Mouse (Mus musculus) CH12.LX (cell line): Measurements from ENCODE around the gene Dgkh. TPM values are rescaled to one million over a fixed set of nuclear protein-coding genes. Genes with fewer than 3 reads are reported as not detected.
A peak's percentile ranks its signal among the peaks of the same experiment; 100 is the strongest.

Experiments
- DNase-seq: peaks from one replicate; pipeline ENCODE4 v3.0.0-alpha.2; 2013; ENCODE audit errors: extremely low read depth
- H3K27ac ChIP-seq: 2 replicates; pipeline ENCODE4 v1.5.1; 2012; ENCODE audit warnings: low read depth, mild to moderate bottlenecking, control low read depth, moderate library complexity; ENCODE audit not compliant: insufficient read depth
- H3K27me3 ChIP-seq: replicated peaks from 2 replicates; pipeline ENCODE3; 2012; ENCODE audit warnings: inconsistent platforms
- H3K36me3 ChIP-seq, 2 experiments: replicated peaks in 1 of 2; 2 replicates each; pipeline versions ENCODE3 to v1.6.1; 2012; ENCODE audit warnings: inconsistent platforms in 1 of 2, low read length in 1 of 2, mild to moderate bottlenecking in 1 of 2, mixed read lengths in 1 of 2, moderate library complexity in 1 of 2; ENCODE audit not compliant: control insufficient read depth in 1 of 2, insufficient read depth in 1 of 2
- H3K4me1 ChIP-seq, 2 experiments: 2 replicates each; pipeline ENCODE4 v1.6.1; 2012; ENCODE audit warnings: inconsistent platforms in 1 of 2, moderate library complexity in 1 of 2; ENCODE audit not compliant: insufficient read depth in 2 of 2, control insufficient read depth in 1 of 2
- H3K4me2 ChIP-seq: 2 replicates; pipeline ENCODE4 v1.6.1; 2012; ENCODE audit warnings: low read depth, mild to moderate bottlenecking, control low read depth; ENCODE audit not compliant: poor library complexity, insufficient read depth, severe bottlenecking
- H3K4me3 ChIP-seq, 3 experiments: fragments of 150-350 bp in 1 of 3; sonication (generic) in 1 of 3; replicated peaks in 1 of 3; 2 replicates each; pipeline versions ENCODE3 to v1.5.1; 2011 to 2012; ENCODE audit warnings: low read depth in 2 of 3, low read length in 2 of 3, mild to moderate bottlenecking in 2 of 3, moderate library complexity in 2 of 3, control low read depth in 1 of 3, improper control_type of control experiment in 1 of 3, inconsistent platforms in 1 of 3, mixed read lengths in 1 of 3; ENCODE audit not compliant: poor library complexity in 1 of 3
- H3K79me2 ChIP-seq: replicated peaks from 2 replicates; pipeline ENCODE4 v1.6.1; 2012; ENCODE audit warnings: mild to moderate bottlenecking, moderate library complexity; ENCODE audit not compliant: control insufficient read depth, poor library complexity, insufficient read depth, severe bottlenecking; ENCODE audit errors: extremely low read depth
- H3K9ac ChIP-seq: 2 replicates; pipeline ENCODE4 v1.6.1; 2012; ENCODE audit warnings: low read depth, mild to moderate bottlenecking, control low read depth, moderate library complexity; ENCODE audit not compliant: insufficient read depth
- H3K9me3 ChIP-seq: replicated peaks from 2 replicates; pipeline ENCODE3; 2012; ENCODE audit warnings: low read length, inconsistent platforms, mixed read lengths
- CHD2 ChIP-seq: IDR thresholded peaks from 2 replicates; pipeline ENCODE4 v1.6.1; 2011; ENCODE audit warnings: low read length, improper control_type of control experiment
- CTCF ChIP-seq, 2 experiments: IDR thresholded peaks in 1 of 2; conservative IDR thresholded peaks in 1 of 2; 2 replicates each; pipeline ENCODE4 v1.5.1; 2011 to 2012; ENCODE audit warnings: low read depth in 2 of 2, low read length in 2 of 2, improper control_type of control experiment in 1 of 2, inconsistent platforms in 1 of 2, mild to moderate bottlenecking in 1 of 2, moderate library complexity in 1 of 2
- E2F4 ChIP-seq: IDR thresholded peaks from 2 replicates; pipeline ENCODE4 v1.6.1; 2011; ENCODE audit warnings: low read depth, low read length, improper control_type of control experiment; ENCODE audit not compliant: insufficient replicate concordance
- ELF1 ChIP-seq: IDR thresholded peaks from 2 replicates; pipeline ENCODE4 v1.6.1; 2014; ENCODE audit warnings: low read depth, mild to moderate bottlenecking, inconsistent platforms, low read length, improper control_type of control experiment
- EP300 ChIP-seq: IDR thresholded peaks from 2 replicates; pipeline ENCODE4 v1.6.1; 2011; ENCODE audit warnings: low read length, improper control_type of control experiment
- HCFC1 ChIP-seq: IDR thresholded peaks from 2 replicates; pipeline ENCODE4 v1.6.1; 2012; ENCODE audit warnings: low read depth, mild to moderate bottlenecking, inconsistent platforms, low read length, improper control_type of control experiment
- IRF4 ChIP-seq: IDR thresholded peaks from 2 replicates; pipeline ENCODE4 v1.6.1; 2014; ENCODE audit warnings: low read depth, mild to moderate bottlenecking, inconsistent platforms, low read length, improper control_type of control experiment
- KAT2A ChIP-seq: IDR thresholded peaks from 2 replicates; pipeline ENCODE4 v1.6.1; 2012; ENCODE audit warnings: low read length, improper control_type of control experiment, inconsistent platforms; ENCODE audit not compliant: insufficient replicate concordance
- MAFK ChIP-seq: IDR thresholded peaks from 2 replicates; pipeline ENCODE4 v1.6.1; 2011; ENCODE audit warnings: low read length, improper control_type of control experiment; ENCODE audit not compliant: insufficient replicate concordance
- MAX ChIP-seq: IDR thresholded peaks from 2 replicates; pipeline ENCODE4 v1.6.1; 2011; ENCODE audit warnings: low read length, improper control_type of control experiment
- MAZ ChIP-seq: IDR thresholded peaks from 2 replicates; pipeline ENCODE4 v1.6.1; 2012; ENCODE audit warnings: low read depth, mild to moderate bottlenecking, inconsistent platforms, low read length, improper control_type of control experiment, moderate library complexity
- MXI1 ChIP-seq: IDR thresholded peaks from 2 replicates; pipeline ENCODE4 v1.6.1; 2011; ENCODE audit warnings: mild to moderate bottlenecking, low read depth, low read length, improper control_type of control experiment
- NRF1 ChIP-seq: IDR thresholded peaks from 2 replicates; pipeline ENCODE4 v1.6.1; 2014; ENCODE audit warnings: low read depth, mild to moderate bottlenecking, inconsistent platforms, low read length, improper control_type of control experiment, moderate library complexity
- PAX5 ChIP-seq: IDR thresholded peaks from 2 replicates; pipeline ENCODE4 v1.6.1; 2012; ENCODE audit warnings: low read length, inconsistent platforms, mixed read lengths
- POLR2A ChIP-seq: IDR thresholded peaks from 2 replicates; pipeline ENCODE4 v1.6.1; 2011; ENCODE audit warnings: low read depth, mild to moderate bottlenecking, improper control_type of control experiment, low read length
- POLR2AphosphoS2 ChIP-seq: IDR thresholded peaks from 2 replicates; pipeline ENCODE4 v1.6.1; 2011; ENCODE audit warnings: low read depth, low read length, improper control_type of control experiment
- RCOR1 ChIP-seq: conservative IDR thresholded peaks from 2 replicates; pipeline ENCODE4 v1.6.1; 2012; ENCODE audit warnings: low read depth, mild to moderate bottlenecking, inconsistent platforms, low read length, improper control_type of control experiment
- SMC3 ChIP-seq: IDR thresholded peaks from 2 replicates; pipeline ENCODE4 v1.6.1; 2011; ENCODE audit warnings: low read depth, low read length, improper control_type of control experiment
- TBP ChIP-seq: conservative IDR thresholded peaks from 2 replicates; pipeline ENCODE4 v1.6.1; 2011; ENCODE audit warnings: low read depth, low read length, improper control_type of control experiment
- ZMIZ1 ChIP-seq: IDR thresholded peaks from 2 replicates; pipeline ENCODE4 v1.6.1; 2012; ENCODE audit warnings: low read depth, mild to moderate bottlenecking, inconsistent platforms, low read length, improper control_type of control experiment
- ZNF384 ChIP-seq: IDR thresholded peaks from 2 replicates; pipeline ENCODE4 v1.6.1; 2012; ENCODE audit warnings: low read depth, low read length, improper control_type of control experiment, inconsistent platforms
- dilution Hi-C: fragments of 300-500 bp; cut with MboI; formaldehyde crosslinking; loops from 2 replicates; pipeline ENCODE4 v1.14.3; 2020; ENCODE audit warnings: low sequenced_read_pairs; ENCODE audit not compliant: extremely low pct_unique_long_range_greater_than_20kb, extremely low pct_ligation_motif_present
- in situ Hi-C: fragments of 300-500 bp; cut with MboI; formaldehyde crosslinking; loops from 3 replicates; pipeline ENCODE4 v1.14.3; 2019; ENCODE audit warnings: low sequenced_read_pairs, low pct_ligation_motif_present, low pct_unique_long_range_greater_than_20kb, mixed read lengths
- polyA plus RNA-seq: library from polyadenylated mRNA; unstranded; fragments of >175 nt; gene quantifications from 2 replicates; pipeline ENCODE4 v1.2.1, GENCODE M21; 2012; ENCODE audit warnings: low read depth; ENCODE audit not compliant: insufficient read length
- total RNA-seq, 2 experiments: library from RNA; depleted of rRNA; stranded (reverse); fragments of 300-350 nt in 1 of 2; fragments of >200 nt in 1 of 2; gene quantifications; 2 replicates each; pipeline ENCODE4 v1.2.3; 2012 to 2014

Dgkh gene
- total and polyA plus RNA-seq, 3 experiments, result 0.83 to 3.3 (median 2.4) TPM

DNA sequence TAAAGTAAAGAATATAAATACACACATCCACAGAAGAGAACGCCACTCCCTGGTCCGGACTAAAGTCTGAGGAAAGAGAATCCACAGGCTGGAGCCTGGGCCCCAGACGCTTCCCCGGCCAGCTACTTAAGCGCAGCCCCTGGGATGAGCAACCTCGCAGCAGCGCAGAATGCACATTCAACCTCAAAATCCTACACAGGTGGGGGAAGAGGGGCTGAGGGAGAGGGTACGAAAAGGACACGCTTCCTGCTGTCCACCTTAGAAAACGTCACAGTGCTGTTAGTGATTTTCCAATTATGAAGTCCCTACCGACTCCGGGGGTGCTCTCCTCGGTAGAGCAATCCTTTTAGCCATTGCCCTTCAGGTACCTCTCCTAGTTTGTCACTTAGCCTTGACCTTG is 6.6 kb downstream of the Dgkh start:
- no peak overlapping the region for H3K9ac ChIP-seq
- in situ Hi-C loops, result no loop called here
- dilution Hi-C loops, result no loop called here

GRCm38 (mm10) chr14:78725307-78725956 is 7.1 kb downstream of the Dgkh start:
- Histone ChIP-seq H3K79me2 (no peaks in the 10 kb centered on the region), H3K4me3 (peak overlapping the region in 1 of 3 experiments; percentile 53), H3K9me3 (no peaks in the 10 kb centered on the region), H3K27ac (no peak overlapping the region), H3K36me3 (peaks cover 0 to 9% of the 10 kb centered on the region in 2 experiments), H3K4me2 (no peak overlapping the region), H3K27me3 (no peaks in the 10 kb centered on the region), H3K4me1 (peaks cover 0 to 4% of the 10 kb centered on the region in 2 experiments; a peak in 2 of 4 replicates)
- in situ Hi-C loops, result no loop called here
- TF ChIP-seq MAX, result no peak
- no peak for TF ChIP-seq NRF1
- no peak for TF ChIP-seq CHD2
- no peak for TF ChIP-seq TBP
- TF ChIP-seq, all 38 proteins: peak for 0
- dilution Hi-C loops, result no loop called here
- H3K9ac ChIP-seq, result no peak overlapping the region
- no peak for DNase-seq

More for the DNA sequence above, 6.6 kb downstream of the Dgkh start:
- no peaks in the 10 kb centered on the region for H3K27me3 ChIP-seq
- H3K79me2 ChIP-seq, result no peaks in the 10 kb centered on the region
- no peak overlapping the region for H3K27ac ChIP-seq
- H3K9me3 ChIP-seq, result no peaks in the 10 kb centered on the region
- TF ChIP-seq MAZ (no peak), NRF1 (no peak), E2F4 (no peak), IRF4 (no peak), HCFC1 (no peak), SMC3 (no peak), ZNF384 (no peak), ELF1 (no peak), MXI1 (no peak), RCOR1 (no peak), CTCF (conservative IDR thresholded peaks at IDR 0.05 in 1 of 2, IDR thresholded peaks at IDR 0.05 in 1 of 2; ENCODE audit: low read depth in 2 of 2, low read length in 2 of 2) (no peak), PAX5 (no peak), MAFK (no peak), EP300 (no peak), KAT2A (no peak), TBP (no peak), ZMIZ1 (no peak), POLR2A (no peak), POLR2AphosphoS2 (no peak)
- no peak overlapping the region for H3K4me2 ChIP-seq
- peaks cover 0 to 4% of the 10 kb centered on the region in 2 experiments; a peak in 2 of 4 replicates for H3K4me1 ChIP-seq
- H3K36me3 ChIP-seq, result peaks cover 0 to 9% of the 10 kb centered on the region in 2 experiments
- no peak overlapping the region for H3K4me3 ChIP-seq
- DNase-seq, result no peak
